24 mouse cellular contexts compared by ENCODE assay signal in the genomic region with DNA sequence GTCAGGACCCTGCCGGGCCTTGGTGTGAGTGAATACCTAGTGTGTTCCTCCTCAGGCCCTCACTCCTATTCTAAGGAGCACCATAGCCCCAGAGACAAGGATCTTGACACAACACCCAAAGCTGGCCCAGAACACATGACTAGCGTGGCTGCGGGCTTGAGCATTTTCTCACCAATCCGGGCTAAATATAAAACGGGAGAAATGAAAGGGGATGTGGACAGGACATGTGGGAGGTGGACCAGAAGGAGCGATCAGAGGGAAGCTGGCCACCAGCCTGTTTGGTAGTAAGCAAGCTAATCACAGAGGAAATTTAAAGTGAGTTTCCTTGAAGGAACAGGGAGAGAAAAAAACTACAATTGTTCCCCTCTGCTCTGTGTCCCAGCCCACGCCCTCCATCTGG.
"Had no signal": no experiment of that assay in that cellular context is flagged by ENCODE, and none has a peak within 500 bp of the region (broad histone marks: within the 10 kb centered on the region; RNA-seq: fewer than 3 reads in every experiment).

No protein-coding gene starts in this region.

- H3K36me3 ChIP-seq: heart, embryonic 13.5 days; heart, embryonic 15.5 days; intestine, embryonic 15.5 days; limb, embryonic 13.5 days; limb, embryonic 15.5 days; liver, embryonic 12.5 days had no signal

- H3K4me1 ChIP-seq: intestine, embryonic 15.5 days; liver, embryonic 12.5 days had no signal

- H3K4me2 ChIP-seq: heart, embryonic 11.5 days; heart, embryonic 13.5 days; heart, embryonic 15.5 days; hindbrain, embryonic 14.5 days; intestine, embryonic 15.5 days; limb, embryonic 13.5 days; limb, embryonic 15.5 days; liver, embryonic 12.5 days had no signal

- H3K27ac ChIP-seq: heart, adult 2 months; heart, embryonic 13.5 days; heart, embryonic 15.5 days; hindbrain, embryonic 14.5 days; intestine, embryonic 15.5 days; limb, embryonic 13.5 days; limb, embryonic 15.5 days; liver, embryonic 12.5 days; liver, embryonic 14.5 days had no signal

- H3K4me3 ChIP-seq: heart, adult 2 months; heart, embryonic 13.5 days; heart, embryonic 15.5 days; intestine, embryonic 15.5 days; limb, embryonic 13.5 days; limb, embryonic 15.5 days; liver, embryonic 12.5 days had no signal

- H3K9ac ChIP-seq: forebrain, postnatal 0 days; heart, embryonic 13.5 days; heart, embryonic 15.5 days; hindbrain, embryonic 14.5 days; intestine, embryonic 15.5 days; limb, embryonic 13.5 days; limb, embryonic 15.5 days; liver, embryonic 12.5 days; liver, embryonic 14.5 days had no signal

- H3K9me3 ChIP-seq: heart, embryonic 13.5 days; heart, embryonic 15.5 days; intestine, embryonic 15.5 days; limb, embryonic 13.5 days; limb, embryonic 15.5 days; liver, embryonic 12.5 days had no signal

- ATAC-seq: forebrain, postnatal 0 days; hindbrain, embryonic 16.5 days; inflammation-experienced regulatory T-cells, adult 6 months; intestine, embryonic 15.5 days; intestine, postnatal 0 days; liver, embryonic 12.5 days had no signal

- H3K27me3 ChIP-seq: intestine, embryonic 15.5 days; limb, embryonic 13.5 days; limb, embryonic 15.5 days had no signal

- DNase-seq: forebrain, postnatal 0 days; gastrocnemius, postnatal 14 days; gastrocnemius, postnatal 36 days; heart, postnatal 14 days; heart, postnatal 4 days; kidney, adult 18-20 months; kidney, adult 8-10 months; kidney, postnatal 10 days; kidney, postnatal 25 days; kidney, postnatal 4 days; left cerebral cortex, postnatal 4 days had no signal
